Mouse (Mus musculus) megakaryocyte, adult 5-6 weeks (primary cell): Measurements from ENCODE around the gene Prkg1. TPM values are rescaled to one million over a fixed set of nuclear protein-coding genes. Genes with fewer than 3 reads are reported as not detected.
"Not testable (repeated sequence)": the region's sequence is repeated elsewhere in the genome, so short reads cannot be mapped to it uniquely, and the experiment has no call there.

ENCODE experiments used
- ATAC-seq: 2 replicates; pipeline ENCODE4 v1.8.0; 2016; ENCODE audit warnings: mild to moderate bottlenecking, inconsistent platforms; ENCODE audit not compliant: poor library complexity, severe bottlenecking
- total RNA-seq, 2 experiments: library from RNA; stranded (forward) in 1 of 2; stranded (reverse) in 1 of 2; fragments of 153-499, 151-499 nt in 1 of 2; fragments of 221-1000, 200-1000 nt in 1 of 2; gene quantifications; 2 replicates each; pipeline versions ENCODE4 v1.2.3 to v1.2.4; 2015 to 2017

Prkg1 gene
- total RNA-seq, 2 experiments from 2014 or later, result 0.11 TPM

GRCm38 (mm10) chr19:31442311-31442710 lies 322.5 kb downstream of the Prkg1 start:
- ATAC-seq, result no peak

GRCm38 (mm10) chr19:31433446-31433845 lies 331.4 kb downstream of the Prkg1 start:
- no peak for ATAC-seq

GRCm38 (mm10) chr19:31431411-31431810 lies 333.4 kb downstream of the Prkg1 start:
- ATAC-seq, result no peak

- peak; percentile 60; the same call in 1 of the 2 replicates for ATAC-seq
Observed at GRCm38 (mm10) chr19:31426142-31426541, 338.7 kb downstream of the Prkg1 start.

- ATAC-seq, result no peak
Observed at GRCm38 (mm10) chr19:31425199-31425598, 339.6 kb downstream of the Prkg1 start.

- no peak for ATAC-seq
Observed at GRCm38 (mm10) chr19:31424319-31424718, 340.5 kb downstream of the Prkg1 start.

- no peak for ATAC-seq
Observed at GRCm38 (mm10) chr19:31413571-31413970, 351.3 kb downstream of the Prkg1 start.

- no peak for ATAC-seq
Observed at GRCm38 (mm10) chr19:31396096-31396495, 368.7 kb downstream of the Prkg1 start.

- no peak for ATAC-seq
Observed at GRCm38 (mm10) chr19:31385353-31385752, 379.5 kb downstream of the Prkg1 start.

GRCm38 (mm10) chr19:31383881-31384280 lies 381.0 kb downstream of the Prkg1 start:
- no peak for ATAC-seq

- no peak for ATAC-seq
Observed at GRCm38 (mm10) chr19:31370106-31370505, 394.7 kb downstream of the Prkg1 start.

GRCm38 (mm10) chr19:31369116-31369515 lies 395.7 kb downstream of the Prkg1 start:
- ATAC-seq, result no peak

GRCm38 (mm10) chr19:31362051-31362450 lies 402.8 kb downstream of the Prkg1 start:
- no peak for ATAC-seq

GRCm38 (mm10) chr19:31361575-31361974 lies 403.3 kb downstream of the Prkg1 start:
- ATAC-seq, result no peak

GRCm38 (mm10) chr19:31361161-31361560 lies 403.7 kb downstream of the Prkg1 start:
- ATAC-seq, result no peak

GRCm38 (mm10) chr19:31354959-31355358 lies 409.9 kb downstream of the Prkg1 start:
- no peak for ATAC-seq

- ATAC-seq, result not testable (repeated sequence)
Observed at GRCm38 (mm10) chr19:31352784-31353183, 412.0 kb downstream of the Prkg1 start.

GRCm38 (mm10) chr19:31351796-31352195 lies 413.0 kb downstream of the Prkg1 start:
- ATAC-seq, result no peak

- ATAC-seq, result peak; percentile 53
Observed at GRCm38 (mm10) chr19:31342150-31342549, 422.7 kb downstream of the Prkg1 start.

GRCm38 (mm10) chr19:31340898-31341297 lies 423.9 kb downstream of the Prkg1 start:
- ATAC-seq, result no peak

GRCm38 (mm10) chr19:31338355-31339101 lies 426.3 kb downstream of the Prkg1 start:
- no peak for ATAC-seq

- peak; percentile 90 for ATAC-seq
Observed at GRCm38 (mm10) chr19:31337863-31338217, 427.0 kb downstream of the Prkg1 start.
